Mouse (Mus musculus): ENCODE measurements around the gene Mindy4. TPM values are rescaled to one million over a fixed set of nuclear protein-coding genes. Genes with fewer than 3 reads are reported as not detected.

Mindy4 gene
- polyA plus RNA-seq, 1 experiment from 2014 or later = 8.9 TPM

DNA sequence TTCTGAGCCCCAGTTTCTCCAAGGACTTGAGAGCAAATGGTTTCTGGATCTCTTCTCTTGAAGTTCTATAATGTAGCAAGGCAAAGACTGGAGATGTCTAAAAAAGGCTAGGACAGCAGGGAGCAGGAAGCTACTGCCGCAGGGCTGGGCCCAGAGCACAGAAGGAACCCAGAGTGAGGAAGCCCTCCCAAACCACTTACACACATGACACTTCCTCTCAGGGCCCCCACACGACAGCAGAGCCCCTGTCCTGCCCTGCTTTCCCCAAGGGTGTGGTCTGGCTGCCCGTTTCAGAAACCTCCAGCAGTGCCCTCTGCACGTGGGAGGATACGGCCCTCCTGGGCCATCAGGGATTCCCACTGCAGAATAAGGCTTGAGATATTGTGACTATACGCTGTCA, 128.1 kb downstream of the Mindy4 start:
- no peak for ATAC-seq (ENCODE audit: insufficient number of reproducible peaks, insufficient read depth, low FRiP score, low read depth)
- no peaks in the 10 kb centered on the region for H3K9me3 ChIP-seq (ENCODE audit: control insufficient read depth, low read length)
- peaks cover 15 to 42% of the 10 kb centered on the region in 2 experiments for H3K4me1 ChIP-seq (ENCODE audit: control insufficient read depth in 2 of 2, insufficient read depth in 2 of 2, low read length in 2 of 2)
- no peak overlapping the region for H3K4me2 ChIP-seq (ENCODE audit: low read length)
- H3K36me3 ChIP-seq (ENCODE audit: control insufficient read depth, insufficient read depth, low read length) = no peaks in the 10 kb centered on the region
- H3K27me3 ChIP-seq (ENCODE audit: control insufficient read depth, insufficient read depth, low read length) = no peaks in the 10 kb centered on the region
- H3K27ac ChIP-seq (replicated peaks in 1 of 2; ENCODE audit: control insufficient read depth in 1 of 2, insufficient read depth in 1 of 2, low read depth in 2 of 2, low read length in 2 of 2) = no peak overlapping the region
- no peak overlapping the region for H3K9ac ChIP-seq (ENCODE audit: low read length)
- 54% methylated on average over 6 of the region's 6 CpGs for WGBS
- no peak overlapping the region for H3K4me3 ChIP-seq (ENCODE audit: control insufficient read depth in 1 of 2, insufficient read depth in 1 of 2, low read depth in 1 of 2, low read length in 2 of 2)

DNA sequence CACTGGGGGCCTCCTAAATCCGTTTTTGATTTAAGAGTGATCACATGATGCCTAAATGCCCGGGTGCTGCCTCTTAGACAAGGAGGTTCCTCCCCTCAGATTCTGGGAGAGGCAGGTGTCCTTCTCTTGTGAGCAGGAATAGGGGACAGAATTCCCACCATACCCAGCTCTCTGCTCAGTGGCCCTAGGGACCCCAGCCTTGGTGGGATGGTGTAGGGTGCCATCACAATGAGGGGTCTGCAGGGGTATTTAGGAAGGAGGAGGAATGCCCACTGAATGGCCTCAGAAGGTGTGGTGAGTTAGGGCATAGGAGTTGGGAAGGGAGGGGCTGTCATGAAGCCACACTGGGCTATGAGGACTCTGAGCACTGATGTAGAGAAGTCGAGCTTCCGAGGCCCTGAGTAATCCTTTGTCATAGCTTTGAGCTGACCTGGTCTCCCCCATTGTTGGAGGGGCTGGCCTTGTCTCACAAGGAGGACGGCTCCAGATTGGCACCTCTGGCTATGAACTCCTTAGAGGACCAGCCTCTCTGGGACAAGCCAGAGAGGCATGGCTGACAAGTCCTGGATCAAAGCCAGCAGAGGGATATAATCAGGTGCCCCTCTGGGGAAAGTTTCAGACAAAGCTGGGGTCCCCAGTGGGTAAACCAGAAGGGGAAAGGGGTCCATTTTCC, 129.1 kb downstream of the Mindy4 start:
- H3K9me3 ChIP-seq (ENCODE audit: control insufficient read depth, low read length) = no peaks in the 10 kb centered on the region
- peak overlapping the region in 1 of 2 experiments; percentile 20; a peak in 2 of 4 replicates for H3K27ac ChIP-seq (replicated peaks in 1 of 2; ENCODE audit: control insufficient read depth in 1 of 2, insufficient read depth in 1 of 2, low read depth in 2 of 2, low read length in 2 of 2)
- H3K4me1 ChIP-seq (ENCODE audit: control insufficient read depth in 2 of 2, insufficient read depth in 2 of 2, low read length in 2 of 2) = peaks cover 19 to 41% of the 10 kb centered on the region in 2 experiments
- H3K27me3 ChIP-seq (ENCODE audit: control insufficient read depth, insufficient read depth, low read length) = no peaks in the 10 kb centered on the region
- no peak for ATAC-seq (ENCODE audit: insufficient number of reproducible peaks, insufficient read depth, low FRiP score, low read depth)
- WGBS = 57% methylated on average over 5 of the region's 5 CpGs
- no peak overlapping the region for H3K9ac ChIP-seq (ENCODE audit: low read length)
- H3K4me2 ChIP-seq (ENCODE audit: low read length) = no peak overlapping the region
- no peak overlapping the region for H3K4me3 ChIP-seq (ENCODE audit: control insufficient read depth in 1 of 2, insufficient read depth in 1 of 2, low read depth in 1 of 2, low read length in 2 of 2)
- H3K36me3 ChIP-seq (ENCODE audit: control insufficient read depth, insufficient read depth, low read length) = no peaks in the 10 kb centered on the region

- H3K27me3 ChIP-seq (ENCODE audit: control insufficient read depth, insufficient read depth, low read length) = no peaks in the 10 kb centered on the region
- H3K27ac ChIP-seq (replicated peaks in 1 of 2; ENCODE audit: control insufficient read depth in 1 of 2, insufficient read depth in 1 of 2, low read depth in 2 of 2, low read length in 2 of 2) = peak overlapping the region; percentile 25 to 35; a peak in 2 of 4 replicates
- ATAC-seq (ENCODE audit: insufficient number of reproducible peaks, insufficient read depth, low FRiP score, low read depth) = no peak; the same call in 1 of the 2 replicates
- H3K4me2 ChIP-seq (ENCODE audit: low read length) = no peak overlapping the region
- peaks cover 24 to 43% of the 10 kb centered on the region in 2 experiments for H3K4me1 ChIP-seq (ENCODE audit: control insufficient read depth in 2 of 2, insufficient read depth in 2 of 2, low read length in 2 of 2)
- H3K4me3 ChIP-seq (ENCODE audit: control insufficient read depth in 1 of 2, insufficient read depth in 1 of 2, low read depth in 1 of 2, low read length in 2 of 2) = no peak overlapping the region
- H3K9me3 ChIP-seq (ENCODE audit: control insufficient read depth, low read length) = no peaks in the 10 kb centered on the region
- WGBS = 54% methylated on average over 6 of the region's 6 CpGs
- no peaks in the 10 kb centered on the region for H3K36me3 ChIP-seq (ENCODE audit: control insufficient read depth, insufficient read depth, low read length)
- no peak overlapping the region for H3K9ac ChIP-seq (ENCODE audit: low read length)
These were observed 129.6 kb downstream of the Mindy4 start for GRCm38 (mm10) chr6:55332773-55333109.

GRCm38 (mm10) chr6:55335989-55336514, 132.9 kb downstream of the Mindy4 start, which contains the start of gene Aqp1:
Gene Aqp1 (plus strand): TSS chr6:55336432.
- H3K4me1 ChIP-seq (ENCODE audit: control insufficient read depth in 2 of 2, insufficient read depth in 2 of 2, low read length in 2 of 2) = peaks cover 32 to 56% of the 10 kb centered on the region in 2 experiments
- H3K36me3 ChIP-seq (ENCODE audit: control insufficient read depth, insufficient read depth, low read length) = no peaks in the 10 kb centered on the region
- H3K9me3 ChIP-seq (ENCODE audit: control insufficient read depth, low read length) = no peaks in the 10 kb centered on the region
- ATAC-seq (ENCODE audit: insufficient number of reproducible peaks, insufficient read depth, low FRiP score, low read depth) = peak; percentile 84
- H3K4me3 ChIP-seq (ENCODE audit: control insufficient read depth in 1 of 2, insufficient read depth in 1 of 2, low read depth in 1 of 2, low read length in 2 of 2) = peak within 1 kb of the TSS; percentile 17 to 19
- H3K9ac ChIP-seq (ENCODE audit: low read length) = peak within 1 kb of the TSS; percentile 27; the same call in 1 of the 2 replicates
- peak within 1 kb of the TSS; percentile 11 to 43; a peak in 3 of 4 replicates for H3K27ac ChIP-seq (replicated peaks in 1 of 2; ENCODE audit: control insufficient read depth in 1 of 2, insufficient read depth in 1 of 2, low read depth in 2 of 2, low read length in 2 of 2)
- no peaks in the 10 kb centered on the region; the same call in 1 of the 2 replicates for H3K27me3 ChIP-seq (ENCODE audit: control insufficient read depth, insufficient read depth, low read length)
- H3K4me2 ChIP-seq (ENCODE audit: low read length) = peak within 1 kb of the TSS; percentile 47
- 5% methylated on average over 12 of the region's 12 CpGs for WGBS

DNA sequence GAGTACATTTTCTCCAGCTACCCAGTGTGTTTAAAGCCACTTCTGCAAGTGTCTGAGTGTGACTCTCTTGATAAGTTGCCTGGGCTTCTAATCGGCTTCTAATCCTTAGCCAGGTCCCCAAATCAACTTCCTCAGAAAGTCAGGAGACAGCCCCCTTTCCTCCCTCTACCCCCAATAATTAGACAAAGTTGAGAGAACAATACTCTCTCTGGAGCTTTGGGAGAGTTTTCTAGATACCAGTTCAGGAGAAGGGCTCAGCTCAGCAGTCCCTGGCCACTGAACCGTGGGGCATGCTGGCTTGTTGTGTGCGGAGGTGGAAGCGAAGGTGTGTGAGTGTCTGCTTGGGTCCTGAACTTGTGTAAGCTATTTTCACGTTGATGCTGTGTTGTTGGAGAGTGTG, 134.1 kb downstream of the Mindy4 start:
- Histone ChIP-seq H3K36me3 (ENCODE audit: control insufficient read depth, insufficient read depth, low read length) (no peaks in the 10 kb centered on the region), H3K9me3 (ENCODE audit: control insufficient read depth, low read length) (no peaks in the 10 kb centered on the region), H3K9ac (ENCODE audit: low read length) (peak overlapping the region; percentile 27; the same call in 1 of the 2 replicates), H3K4me3 (ENCODE audit: control insufficient read depth in 1 of 2, insufficient read depth in 1 of 2, low read depth in 1 of 2, low read length in 2 of 2) (peak overlapping the region; percentile 17 to 19), H3K4me2 (ENCODE audit: low read length) (peak overlapping the region; percentile 47), H3K4me1 (ENCODE audit: control insufficient read depth in 2 of 2, insufficient read depth in 2 of 2, low read length in 2 of 2) (peaks cover 43 to 56% of the 10 kb centered on the region in 2 experiments), H3K27ac (replicated peaks in 1 of 2; ENCODE audit: control insufficient read depth in 1 of 2, insufficient read depth in 1 of 2, low read depth in 2 of 2, low read length in 2 of 2) (no peak overlapping the region), H3K27me3 (ENCODE audit: control insufficient read depth, insufficient read depth, low read length) (no peaks in the 10 kb centered on the region; the same call in 1 of the 2 replicates)
- no peak for ATAC-seq (ENCODE audit: insufficient number of reproducible peaks, insufficient read depth, low FRiP score, low read depth)
- 61% methylated on average over 5 of the region's 5 CpGs for WGBS

GRCm38 (mm10) chr6:55338077-55338476, 134.9 kb downstream of the Mindy4 start:
- H3K4me1 ChIP-seq (ENCODE audit: control insufficient read depth in 2 of 2, insufficient read depth in 2 of 2, low read length in 2 of 2) = peaks cover 48 to 56% of the 10 kb centered on the region in 2 experiments
- no peak for ATAC-seq (ENCODE audit: insufficient number of reproducible peaks, insufficient read depth, low FRiP score, low read depth)
- 48% methylated on average over 6 of the region's 6 CpGs for WGBS
- H3K9me3 ChIP-seq (ENCODE audit: control insufficient read depth, low read length) = no peaks in the 10 kb centered on the region
- H3K27ac ChIP-seq (replicated peaks in 1 of 2; ENCODE audit: control insufficient read depth in 1 of 2, insufficient read depth in 1 of 2, low read depth in 2 of 2, low read length in 2 of 2) = no peak overlapping the region
- peak overlapping the region; percentile 47 for H3K4me2 ChIP-seq (ENCODE audit: low read length)
- H3K36me3 ChIP-seq (ENCODE audit: control insufficient read depth, insufficient read depth, low read length) = no peaks in the 10 kb centered on the region
- no peaks in the 10 kb centered on the region; the same call in 1 of the 2 replicates for H3K27me3 ChIP-seq (ENCODE audit: control insufficient read depth, insufficient read depth, low read length)
- peak overlapping the region; percentile 17 to 18; a peak in 3 of 4 replicates for H3K4me3 ChIP-seq (ENCODE audit: control insufficient read depth in 1 of 2, insufficient read depth in 1 of 2, low read depth in 1 of 2, low read length in 2 of 2)
- peak overlapping the region; percentile 13; the same call in 1 of the 2 replicates for H3K9ac ChIP-seq (ENCODE audit: low read length)

GRCm38 (mm10) chr6:55338934-55339825, 136.0 kb downstream of the Mindy4 start:
- no peak overlapping the region for H3K27ac ChIP-seq (replicated peaks in 1 of 2; ENCODE audit: control insufficient read depth in 1 of 2, insufficient read depth in 1 of 2, low read depth in 2 of 2, low read length in 2 of 2)
- no peak overlapping the region for H3K4me3 ChIP-seq (ENCODE audit: control insufficient read depth in 1 of 2, insufficient read depth in 1 of 2, low read depth in 1 of 2, low read length in 2 of 2)
- H3K4me1 ChIP-seq (ENCODE audit: control insufficient read depth in 2 of 2, insufficient read depth in 2 of 2, low read length in 2 of 2) = peaks cover 50 to 52% of the 10 kb centered on the region in 2 experiments

More at GRCm38 (mm10) chr6:55338934-55339825, 136.0 kb downstream of the Mindy4 start:
- Histone ChIP-seq H3K9me3 (ENCODE audit: control insufficient read depth, low read length) (no peaks in the 10 kb centered on the region), H3K36me3 (ENCODE audit: control insufficient read depth, insufficient read depth, low read length) (no peaks in the 10 kb centered on the region), H3K27me3 (ENCODE audit: control insufficient read depth, insufficient read depth, low read length) (no peaks in the 10 kb centered on the region; the same call in 1 of the 2 replicates), H3K9ac (ENCODE audit: low read length) (0 out of 2 replicates have a peak overlapping the region, but pooled peaks have one; percentile 5), H3K4me2 (ENCODE audit: low read length) (peak overlapping the region; percentile 47)
- WGBS = 48% methylated on average over 9 of the region's 9 CpGs
- no peak for ATAC-seq (ENCODE audit: insufficient number of reproducible peaks, insufficient read depth, low FRiP score, low read depth)

Measured in heart, embryonic 14.5 days (tissue).